Mouse (Mus musculus) kidney, adult 11 months (tissue): ENCODE results near the gene Brd3os.

Source experiments
- DNase-seq: peaks from one replicate; pipeline ENCODE4 v3.0.0; 2022

The Brd3os gene

DNA sequence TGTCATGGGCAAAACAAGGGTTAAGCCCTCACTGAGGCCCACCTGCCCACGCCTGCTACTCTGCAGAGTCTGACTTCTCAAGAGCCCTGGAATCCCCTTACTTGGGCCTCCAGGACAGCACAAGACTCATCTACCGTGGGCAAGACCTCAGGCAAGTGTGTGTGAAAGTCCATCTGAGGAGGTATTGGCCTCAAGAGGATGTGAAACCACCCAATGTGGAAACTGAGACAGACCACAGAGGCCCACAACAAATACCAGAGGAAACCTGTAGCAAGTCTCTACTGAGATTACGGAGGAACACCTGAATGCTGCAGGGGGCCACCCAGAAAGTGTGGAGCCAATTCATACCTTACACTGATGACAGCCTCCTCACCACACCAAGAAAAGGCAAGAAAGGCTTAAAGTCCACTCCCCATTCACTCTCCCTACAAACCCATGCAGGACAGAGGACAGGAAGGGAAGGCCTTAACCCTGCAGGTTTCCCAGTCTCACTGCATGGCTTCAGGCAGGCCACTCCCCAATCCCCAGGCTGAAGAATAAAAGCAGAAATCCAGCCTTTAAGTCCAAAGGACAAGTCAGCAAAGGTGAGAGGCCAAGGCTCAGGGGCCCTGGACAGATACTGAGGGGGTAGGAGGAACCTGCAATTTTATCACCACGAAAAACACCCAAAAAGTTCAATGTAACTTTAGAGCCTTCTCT is 27.3 kb downstream of the Brd3os start:
- no peak for DNase-seq

DNA sequence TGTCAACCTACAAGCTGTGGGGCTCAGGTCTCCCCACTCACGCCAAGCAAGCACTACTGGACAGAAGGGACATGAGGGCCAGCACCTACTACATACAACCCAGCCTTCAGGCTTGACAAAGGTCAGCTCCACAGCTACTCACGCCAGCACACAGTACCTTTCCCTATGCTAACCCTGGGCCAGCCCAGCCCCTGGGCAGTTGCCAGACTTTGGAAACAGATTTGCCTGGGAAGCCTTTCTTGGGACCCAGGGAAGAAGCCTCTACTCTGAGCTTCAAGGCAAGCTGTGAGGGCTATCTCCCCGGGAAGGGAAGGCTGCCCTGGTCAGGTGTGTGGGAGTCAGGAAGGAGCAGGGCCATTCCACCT is 27.8 kb downstream of the Brd3os start:
- peak; percentile 57 for DNase-seq

DNA sequence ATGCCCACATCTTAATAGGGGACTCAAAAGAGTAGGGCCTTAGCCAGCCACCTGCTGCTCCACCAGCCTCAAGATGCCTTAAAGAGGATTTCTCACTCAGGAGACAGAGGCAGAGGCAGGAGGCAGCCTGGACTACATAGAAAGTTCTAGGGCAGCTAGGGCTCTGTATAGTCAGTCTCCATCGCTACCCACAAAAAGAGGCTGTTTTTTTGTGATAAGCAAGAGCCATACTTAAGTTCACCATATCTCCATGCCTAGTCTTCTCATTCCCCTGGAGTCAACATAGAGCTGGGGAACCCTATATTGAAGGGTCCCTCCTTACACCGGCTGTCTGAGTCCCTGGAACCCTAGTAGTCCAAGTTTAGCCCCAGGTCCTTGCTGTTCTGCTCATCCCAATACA is 28.4 kb downstream of the Brd3os start:
- DNase-seq, result no peak

DNA sequence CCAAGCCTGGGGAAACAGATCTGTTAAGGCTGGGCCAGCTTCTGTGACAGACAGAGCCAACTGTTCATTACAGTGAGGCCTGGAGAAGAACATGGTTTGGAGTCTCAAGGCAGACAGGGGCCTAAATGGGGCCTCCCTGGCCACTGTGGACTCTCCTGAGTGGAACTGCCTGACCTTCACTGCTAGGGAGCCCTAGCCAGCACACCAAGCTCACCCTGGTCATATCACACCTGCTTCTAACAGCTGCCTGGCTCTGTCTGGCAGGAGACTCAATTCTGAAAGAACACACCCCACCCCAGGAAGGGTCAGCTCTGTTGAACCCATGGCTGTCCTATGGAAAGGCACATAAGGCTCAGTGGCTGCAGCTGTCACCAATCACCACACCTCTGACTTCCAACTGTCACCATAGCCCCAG is 29.1 kb downstream of the Brd3os start:
- no peak for DNase-seq

DNA sequence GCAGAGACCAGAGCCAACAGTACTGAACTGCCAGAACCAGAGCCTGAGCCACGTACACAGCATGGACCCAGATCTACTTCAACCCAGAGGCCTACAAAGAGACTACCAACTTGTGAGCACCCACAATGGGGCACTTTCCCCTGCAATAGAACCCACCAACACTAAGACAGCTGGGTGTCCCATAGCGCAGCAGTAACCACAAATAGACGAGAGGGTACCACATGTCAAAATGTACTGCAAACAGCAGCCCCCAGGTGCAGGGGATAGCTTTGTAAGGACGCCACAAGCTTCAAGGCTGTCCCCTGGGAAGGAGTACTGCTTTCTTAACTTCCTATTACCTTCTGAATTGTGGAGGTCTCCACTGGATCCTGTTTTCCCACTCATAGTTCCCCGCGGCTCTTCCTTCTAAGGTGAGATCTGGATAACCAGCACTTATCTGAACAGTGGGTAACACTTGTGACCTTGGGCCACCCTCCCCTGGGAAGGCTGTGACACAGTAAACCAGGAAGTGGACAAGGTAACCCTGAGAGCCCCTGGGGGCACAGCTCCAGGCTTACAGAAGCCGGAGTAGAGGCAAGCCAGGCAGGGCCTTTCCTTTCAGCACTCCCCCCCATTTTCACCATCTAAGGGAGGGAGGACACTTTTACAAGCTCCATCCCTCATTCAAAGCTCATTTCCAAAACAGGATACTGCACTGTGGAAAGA is 31.1 kb downstream of the Brd3os start:
- DNase-seq, result no peak

DNA sequence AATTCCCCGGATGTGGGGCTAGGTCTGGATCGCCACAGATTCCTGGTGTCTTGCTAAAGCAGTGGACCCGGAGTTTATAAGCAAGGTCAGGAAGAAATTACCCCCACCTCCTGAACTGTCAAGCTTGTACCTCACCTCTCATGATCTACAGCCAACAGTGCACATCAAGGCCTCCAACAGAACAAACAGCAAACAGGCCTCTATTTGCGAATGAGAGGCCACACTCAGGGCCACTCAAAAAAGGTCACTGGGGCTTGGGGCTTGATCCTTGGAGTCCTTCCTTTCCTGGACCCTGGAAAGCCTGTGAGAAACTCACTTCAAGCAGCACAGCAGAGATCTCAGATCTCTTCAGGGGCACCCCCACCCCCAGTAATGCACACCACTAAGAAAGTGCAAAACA is 31.8 kb downstream of the Brd3os start:
- no peak for DNase-seq

DNA sequence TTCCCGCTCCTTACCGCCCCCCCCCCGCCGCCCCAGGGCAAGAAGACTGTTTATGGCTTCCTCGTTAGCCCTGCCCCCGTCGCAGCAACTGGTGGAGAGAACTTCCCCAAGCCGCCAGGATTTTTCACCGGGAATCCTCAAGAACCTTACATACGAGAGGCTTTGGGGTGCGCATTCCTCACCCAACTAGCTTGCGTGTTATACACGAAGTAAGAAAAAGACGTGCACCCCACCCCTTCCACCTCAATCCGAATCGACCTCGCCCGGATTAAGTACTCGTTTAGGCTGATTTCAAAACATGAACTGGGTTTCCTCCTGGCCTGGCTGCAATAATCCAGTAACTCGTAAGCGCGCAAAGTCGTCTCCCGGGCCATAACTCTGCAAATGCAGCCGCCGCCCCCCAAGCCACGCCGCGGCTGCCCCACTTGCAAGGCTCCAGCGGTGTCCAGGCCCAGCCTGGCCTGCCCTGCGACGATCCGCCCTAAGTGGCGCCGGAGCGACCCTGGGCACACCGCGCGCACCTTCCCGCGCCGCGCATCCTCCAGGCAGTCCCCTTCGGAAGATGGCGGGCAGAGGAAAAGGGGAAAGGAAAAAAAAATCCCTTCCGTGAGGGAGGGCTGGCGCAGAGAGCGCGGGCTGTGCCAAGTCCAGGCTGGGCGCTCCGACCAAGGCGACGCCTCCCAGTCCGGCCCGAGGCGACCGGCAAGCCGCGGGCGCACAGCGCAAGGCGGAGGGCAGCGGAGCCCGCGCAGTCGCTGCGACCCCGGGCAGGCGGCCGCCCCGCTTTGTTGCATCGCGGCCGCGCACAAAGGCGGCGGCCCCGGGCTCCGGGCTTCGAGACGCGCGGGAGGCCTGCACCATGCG is 32.7 kb downstream of the Brd3os start:
- peak; percentile 46 for DNase-seq

DNA sequence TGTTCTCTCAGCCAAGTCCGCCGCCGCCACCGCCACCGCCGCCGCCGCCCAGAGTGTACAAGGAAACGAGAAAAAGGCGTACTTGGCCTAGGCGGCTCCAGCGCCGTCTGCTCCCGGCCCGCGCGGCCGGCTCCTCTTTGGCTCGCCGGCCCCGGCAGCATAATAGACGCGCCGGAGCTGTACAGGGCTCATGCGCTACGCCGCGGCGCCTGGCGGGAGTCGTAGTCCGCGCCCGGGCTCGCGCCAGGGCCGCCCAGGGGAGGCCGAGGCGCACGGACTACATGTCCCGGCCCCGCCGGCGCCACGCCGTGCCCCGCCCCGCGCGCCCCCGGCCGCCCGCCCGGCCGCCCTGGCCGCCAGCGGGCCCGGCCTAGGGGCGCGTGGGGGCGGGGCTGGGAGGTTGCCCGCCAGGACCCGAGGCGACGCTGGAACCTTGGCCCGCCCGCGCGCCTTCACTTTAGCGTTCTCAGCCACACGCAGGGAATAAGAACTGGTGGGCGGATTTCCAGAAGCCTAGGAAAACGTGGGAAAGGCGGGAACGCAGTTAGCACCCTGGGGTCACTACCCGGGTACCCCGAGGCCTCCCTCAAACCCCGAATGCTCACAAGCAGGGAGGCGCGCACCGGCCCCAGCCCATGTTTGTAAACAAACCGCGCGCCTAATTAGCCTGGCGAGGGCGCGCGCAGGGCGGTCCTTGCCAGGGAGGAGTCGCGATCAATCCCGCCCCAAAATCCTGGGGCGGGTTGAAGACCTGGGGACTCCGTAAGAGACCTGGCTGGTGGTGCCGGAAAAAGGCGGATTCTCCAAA is 33.6 kb downstream of the Brd3os start:
- DNase-seq, result peak; percentile 94

DNA sequence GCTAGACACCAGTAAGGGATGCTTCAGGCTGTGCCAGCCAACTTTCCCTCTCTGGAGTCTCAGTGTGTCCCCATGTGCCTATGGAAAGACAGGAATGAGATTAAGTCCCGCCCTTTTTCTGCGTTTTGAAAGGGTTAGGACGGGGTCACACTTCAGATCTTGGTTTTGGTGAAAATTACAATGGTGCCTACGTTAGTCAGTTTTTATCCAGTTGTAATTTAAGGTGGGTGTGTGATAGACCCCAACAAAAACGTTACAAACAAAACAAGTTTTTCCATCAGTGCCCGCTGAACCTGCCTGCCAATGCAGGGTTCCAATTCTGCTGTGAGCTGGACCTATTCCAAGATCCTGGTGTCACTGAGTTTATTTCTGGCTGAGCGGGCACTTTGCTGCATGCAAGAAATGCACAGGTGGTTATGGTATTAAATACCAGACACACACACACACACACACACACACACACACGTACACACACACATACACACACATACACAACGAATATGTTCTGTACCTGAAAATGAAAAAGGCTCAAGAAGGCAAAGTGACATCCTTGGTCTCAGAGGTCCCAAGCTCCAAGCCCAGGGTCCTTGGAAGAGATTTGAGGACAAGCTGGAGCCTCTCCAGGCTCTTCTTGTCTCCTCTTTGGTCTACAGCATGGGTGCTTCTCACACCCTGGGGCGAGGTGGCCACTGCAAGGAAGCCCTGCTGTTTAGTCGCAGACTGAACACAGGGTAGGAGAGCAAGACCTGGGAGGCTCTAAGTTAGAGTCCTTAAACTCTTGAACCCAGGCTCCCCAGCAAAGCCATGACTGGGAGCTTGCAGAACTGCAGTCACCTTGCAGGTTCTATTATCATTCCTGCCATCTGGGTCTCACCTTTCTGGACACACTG is 34.4 kb downstream of the Brd3os start:
- DNase-seq, result peak; percentile 44

DNA sequence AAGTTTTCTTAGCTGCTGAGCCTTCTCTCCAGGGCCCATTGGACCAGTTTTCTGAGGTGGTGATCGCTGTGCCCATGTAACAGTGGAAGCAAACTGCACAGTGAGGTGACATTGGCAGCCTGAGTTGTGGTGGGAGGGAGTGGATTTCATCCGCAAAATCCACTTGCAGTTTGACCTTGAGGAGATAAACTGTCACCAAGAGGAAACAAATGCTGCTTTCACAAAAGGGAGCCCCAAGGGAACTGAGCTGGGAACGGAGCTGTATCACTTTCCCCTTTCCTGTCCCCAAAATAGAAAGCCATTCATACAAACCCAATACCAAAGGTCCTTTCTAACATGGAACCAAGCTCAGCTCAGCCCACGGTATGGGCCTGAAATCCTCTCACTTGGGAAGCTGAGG is 37.7 kb downstream of the Brd3os start:
- no peak for DNase-seq

DNA sequence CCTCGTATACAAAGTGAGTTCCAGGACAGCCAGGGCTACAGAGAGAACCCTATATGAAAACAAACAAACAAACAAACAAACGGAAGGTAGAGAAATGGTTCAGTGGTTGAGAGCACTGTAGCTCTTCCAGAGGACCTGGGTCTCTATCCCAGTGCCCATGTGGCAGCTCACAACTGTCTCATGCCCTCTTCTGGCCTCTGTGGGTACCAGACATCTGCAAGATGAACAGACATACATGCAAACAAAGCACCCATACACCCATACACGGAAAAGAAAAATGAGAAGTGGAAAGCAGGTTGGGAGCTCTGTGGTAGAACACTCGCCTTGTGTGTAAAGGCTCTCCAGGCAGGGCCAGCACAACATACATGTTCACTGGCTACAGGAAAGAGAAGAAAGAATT is 38.2 kb downstream of the Brd3os start:
- DNase-seq, result no peak

DNA sequence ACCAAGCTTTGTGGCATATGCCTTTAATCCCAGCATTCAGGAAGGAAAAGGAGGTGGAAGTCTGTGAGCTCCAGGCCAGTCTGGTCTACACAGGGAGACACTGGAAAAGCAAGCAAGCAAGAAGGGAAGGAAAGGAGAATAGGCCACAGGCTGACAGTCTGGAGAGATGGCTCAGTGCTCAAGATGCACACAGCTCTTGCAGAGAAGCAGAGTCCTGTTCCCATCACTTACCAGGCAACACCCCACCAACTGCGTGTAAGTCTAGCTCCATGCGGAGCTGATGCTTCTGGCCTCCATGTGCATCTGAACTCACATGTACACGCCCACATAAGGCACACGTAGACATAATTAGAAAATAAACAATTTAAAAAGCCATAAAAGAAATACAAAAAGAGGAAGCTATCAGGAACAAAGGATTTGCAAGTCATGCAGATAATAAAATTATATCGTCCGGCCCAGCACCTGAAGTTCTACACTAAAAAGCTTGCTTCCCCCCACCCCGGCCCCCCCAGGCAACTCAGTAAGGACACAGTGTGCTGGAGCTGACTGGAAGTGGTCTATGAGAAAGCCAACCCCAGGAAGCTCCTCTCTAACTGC is 40.2 kb downstream of the Brd3os start:
- DNase-seq, result no peak

DNA sequence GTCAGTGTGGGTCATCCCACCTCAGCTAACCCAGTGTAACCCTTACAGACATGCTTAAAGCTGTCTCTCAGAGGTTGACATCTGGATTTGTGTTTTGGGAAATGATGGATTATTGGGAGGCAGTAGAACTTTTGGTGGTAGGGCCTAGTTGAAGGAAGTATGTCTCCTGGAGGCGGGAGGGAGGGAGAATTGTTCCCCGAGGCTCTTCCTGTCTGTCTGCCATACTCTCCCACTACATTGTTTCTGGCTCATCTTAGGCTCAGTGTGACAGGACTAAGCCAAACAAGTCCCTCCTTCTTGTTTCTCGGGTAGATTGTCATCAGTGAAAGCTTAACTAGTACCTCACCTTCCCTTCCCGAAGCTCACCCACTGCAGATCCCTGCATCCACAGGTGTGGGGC is 44.6 kb downstream of the Brd3os start:
- DNase-seq, result no peak

DNA sequence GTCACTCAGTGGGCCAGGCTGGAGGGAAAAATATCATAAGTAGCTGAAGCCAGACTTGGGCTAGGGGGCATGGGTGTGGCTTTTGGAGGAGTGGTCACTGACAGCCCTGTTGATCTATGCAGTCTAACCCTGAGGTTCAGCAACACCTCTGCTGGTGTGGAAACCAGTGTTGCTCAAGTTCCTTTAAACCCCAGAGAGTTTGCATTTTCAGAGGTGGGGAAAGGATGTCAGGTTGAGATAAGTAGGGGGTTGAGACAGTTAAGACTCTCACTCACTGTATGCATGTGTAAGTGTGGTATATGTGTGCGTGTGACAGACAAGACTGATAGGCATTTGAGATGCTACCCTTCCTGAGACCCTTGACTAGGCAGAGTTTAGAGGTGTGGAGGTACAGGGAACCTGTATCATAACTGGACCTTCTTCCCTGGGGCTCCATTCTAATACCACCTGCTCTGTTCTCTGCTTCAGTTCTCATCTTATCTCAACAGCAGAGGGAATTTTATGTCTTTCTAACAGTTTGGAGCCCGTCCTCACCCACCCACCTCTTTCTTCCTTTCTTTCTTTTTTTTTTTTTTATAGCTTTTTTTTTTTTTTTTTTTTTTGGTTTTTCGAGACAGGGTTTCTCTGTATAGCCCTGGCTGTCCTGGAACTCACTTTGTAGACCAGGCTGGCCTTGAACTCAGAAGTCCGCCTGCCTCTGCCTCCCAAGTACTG is 45.4 kb downstream of the Brd3os start:
- no peak for DNase-seq

DNA sequence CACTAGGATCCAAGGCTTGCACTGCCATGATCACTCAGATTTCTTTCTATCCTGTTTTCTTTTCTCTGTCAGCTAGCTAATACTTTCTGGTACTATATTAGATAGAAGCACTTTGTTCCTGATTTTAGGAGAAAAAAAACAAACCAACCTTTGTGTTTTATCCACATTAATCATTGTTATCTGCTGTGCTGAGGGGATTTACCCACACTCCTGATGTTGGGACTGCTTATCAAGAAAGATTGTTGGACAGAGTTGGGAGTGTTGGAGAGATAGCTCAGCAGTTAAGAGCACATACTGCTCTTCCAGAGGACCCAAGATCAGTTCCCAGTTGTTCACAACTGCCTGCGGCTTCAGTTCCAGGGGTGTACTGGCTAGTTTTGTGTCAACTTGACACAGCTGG is 46.2 kb downstream of the Brd3os start:
- no peak for DNase-seq

DNA sequence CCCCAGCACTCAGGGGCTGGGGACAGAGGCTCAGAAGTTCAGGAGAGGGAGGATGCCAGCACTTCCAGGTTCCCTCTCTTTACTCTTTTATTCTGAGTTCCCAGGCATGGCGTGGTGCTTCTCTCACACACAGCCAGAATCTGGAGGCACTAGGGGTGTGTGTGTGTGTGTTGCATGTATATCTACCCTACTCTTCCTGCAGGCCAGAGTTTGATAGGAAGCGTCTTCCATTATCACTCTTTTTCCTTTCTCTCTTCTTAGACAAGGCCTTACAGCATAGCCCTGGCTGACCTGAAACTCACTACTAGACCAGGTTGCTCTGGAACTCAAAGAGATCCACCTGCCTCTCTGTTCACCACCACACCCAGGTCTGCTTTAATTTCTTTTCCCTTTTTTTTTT is 48.8 kb downstream of the Brd3os start:
- no peak for DNase-seq
